Mouse (Mus musculus) ES-E14 (cell line): Measurements from ENCODE around the gene Olfr137. TPM values are rescaled to one million over a fixed set of nuclear protein-coding genes. Genes with fewer than 3 reads are reported as not detected.

ENCODE experiments used
- DNase-seq: peaks from one replicate; pipeline ENCODE4 v3.0.0-alpha.2; 2013; ENCODE audit warnings: low read depth, low spot score
- H3K27ac ChIP-seq: 2 replicates; pipeline ENCODE4 v1.5.1; 2012; ENCODE audit warnings: low read depth, mild to moderate bottlenecking, low read length, moderate library complexity, mixed read lengths; ENCODE audit not compliant: poor library complexity, insufficient read depth, severe bottlenecking
- H3K36me3 ChIP-seq: 2 replicates; pipeline ENCODE4 v1.6.1; 2012; ENCODE audit warnings: mild to moderate bottlenecking, low read length, moderate library complexity, mixed read lengths; ENCODE audit not compliant: control insufficient read depth, poor library complexity, insufficient read depth, severe bottlenecking
- H3K4me1 ChIP-seq, 2 experiments: fragments of 150-350 bp in 1 of 2; sonication (generic) in 1 of 2; 2 replicates each; pipeline ENCODE4 v1.6.1; 2012; ENCODE audit warnings: low read length in 2 of 2, mild to moderate bottlenecking in 1 of 2, mixed read lengths in 1 of 2; ENCODE audit not compliant: control insufficient read depth in 2 of 2, insufficient read depth in 2 of 2, poor library complexity in 1 of 2
- H3K4me3 ChIP-seq, 2 experiments: fragments of 150-350 bp in 1 of 2; sonication (generic) in 1 of 2; 2 replicates each; pipeline ENCODE4 v1.5.1; 2012; ENCODE audit warnings: low read length in 2 of 2, low read depth in 1 of 2, mild to moderate bottlenecking in 1 of 2, mixed read lengths in 1 of 2; ENCODE audit not compliant: insufficient read depth in 1 of 2, poor library complexity in 1 of 2, severe bottlenecking in 1 of 2
- H3K9ac ChIP-seq: 2 replicates; pipeline ENCODE4 v1.6.1; 2012; ENCODE audit warnings: low read depth, mild to moderate bottlenecking, low read length, mixed read lengths; ENCODE audit not compliant: poor library complexity, insufficient read depth, severe bottlenecking
- H3K9me3 ChIP-seq: fragments of 150-350 bp; sonication (generic); 2 replicates; pipeline ENCODE4 v1.6.1; 2012; ENCODE audit warnings: low read depth, mild to moderate bottlenecking, low read length; ENCODE audit not compliant: control insufficient read depth, insufficient read depth
- CHD2 ChIP-seq: IDR thresholded peaks from 2 replicates; pipeline ENCODE4 v1.6.1; 2014; ENCODE audit warnings: mild to moderate bottlenecking, low read depth, low read length, inconsistent platforms
- HCFC1 ChIP-seq: IDR thresholded peaks from 2 replicates; pipeline ENCODE4 v1.6.1; 2012; ENCODE audit warnings: low read length, inconsistent platforms, borderline replicate concordance; ENCODE audit not compliant: insufficient read depth
- MAFK ChIP-seq: IDR thresholded peaks from 2 replicates; pipeline ENCODE4 v1.6.1; 2014; ENCODE audit warnings: mild to moderate bottlenecking, low read depth, low read length, inconsistent platforms; ENCODE audit not compliant: insufficient read depth
- ZC3H11A ChIP-seq: IDR thresholded peaks from 2 replicates; pipeline ENCODE4 v1.6.1; 2012; ENCODE audit warnings: low read depth, mild to moderate bottlenecking, inconsistent platforms, low read length, borderline replicate concordance
- ZNF384 ChIP-seq: IDR thresholded peaks from 2 replicates; pipeline ENCODE4 v1.6.1; 2012; ENCODE audit warnings: low read depth, low read length, inconsistent platforms
- in situ Hi-C, 2 experiments: fragments of 600-800 bp; cut with MboI; formaldehyde crosslinking; loops; one replicate each; pipeline ENCODE4 v1.15.1; 2025; ENCODE audit warnings: low sequenced_read_pairs in 2 of 2, inconsistent platforms in 1 of 2; ENCODE audit not compliant: unreplicated experiment in 2 of 2
- total RNA-seq: library from RNA; depleted of rRNA; stranded (reverse); fragments of 300-350 nt; gene quantifications from 2 replicates; pipeline ENCODE4 v1.2.3, GENCODE M21; 2012; rRNA removed

Olfr137 gene
- total RNA-seq, result not detected in 2 replicates

DNA sequence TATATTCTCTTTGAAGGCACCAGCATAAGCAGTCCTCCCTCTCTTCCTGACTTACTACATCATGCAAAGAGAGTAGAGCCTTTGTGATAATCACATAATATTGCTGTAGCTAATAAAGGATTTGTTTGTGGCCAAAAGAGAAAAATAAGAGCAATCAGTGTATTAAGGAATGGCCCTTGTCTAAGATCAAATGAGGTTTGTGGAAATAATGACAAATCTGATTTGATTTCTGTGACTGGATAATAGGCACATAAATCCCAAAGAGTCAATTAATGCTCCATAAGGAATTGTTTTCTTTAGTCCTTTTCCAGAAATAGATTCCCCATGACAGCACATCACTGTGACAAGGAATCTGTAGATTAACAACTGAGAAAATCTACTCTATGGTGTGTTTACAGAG lies at the start of gene Olfr137:
Gene Olfr137 (minus strand): TSS at position 101 of the 400 bp plus-strand sequence.
- no peak within 1 kb of the TSS for H3K27ac ChIP-seq
- no peaks in the 10 kb centered on the region for H3K9me3 ChIP-seq
- H3K4me1 ChIP-seq, result no peaks in the 10 kb centered on the region
- no peak within 1 kb of the TSS for H3K9ac ChIP-seq
- no peak for DNase-seq
- TF ChIP-seq CHD2, result no peak
- in situ Hi-C loops, result no loop called here
- H3K36me3 ChIP-seq, result no peaks in the 10 kb centered on the region
- H3K4me3 ChIP-seq, result no peak within 1 kb of the TSS

DNA sequence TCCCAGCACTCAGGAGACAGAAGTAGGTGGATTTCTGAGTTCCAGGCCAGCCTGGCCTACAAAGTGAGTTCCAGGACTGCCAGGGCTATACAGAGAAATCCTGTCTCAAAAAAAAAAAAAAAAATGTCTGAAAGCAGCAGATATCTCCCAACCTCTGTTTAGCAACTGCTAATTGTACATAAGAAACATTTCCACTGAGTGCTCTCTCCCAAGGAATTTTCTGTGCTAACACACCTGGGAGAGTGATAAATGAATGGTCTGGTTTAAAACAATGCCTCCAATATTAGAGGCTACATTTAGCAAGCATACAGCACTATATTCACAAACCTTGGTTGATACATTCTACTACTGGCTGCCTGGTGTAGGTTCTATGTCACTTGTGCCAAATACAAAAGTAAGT lies 22.2 kb upstream of the Olfr137 start, which contains the start of gene Olfr136:
Gene Olfr136 (plus strand): TSS at position 301 of the 400 bp plus-strand sequence.
- DNase-seq, result no peak
- TF ChIP-seq ZNF384 (no peak), CHD2 (no peak), ZC3H11A (no peak)
- Histone ChIP-seq H3K9me3 (no peaks in the 10 kb centered on the region), H3K9ac (no peak within 1 kb of the TSS), H3K36me3 (no peaks in the 10 kb centered on the region), H3K4me3 (no peak within 1 kb of the TSS), H3K27ac (no peak within 1 kb of the TSS), H3K4me1 (no peaks in the 10 kb centered on the region)
- in situ Hi-C loops, result no loop called here

DNA sequence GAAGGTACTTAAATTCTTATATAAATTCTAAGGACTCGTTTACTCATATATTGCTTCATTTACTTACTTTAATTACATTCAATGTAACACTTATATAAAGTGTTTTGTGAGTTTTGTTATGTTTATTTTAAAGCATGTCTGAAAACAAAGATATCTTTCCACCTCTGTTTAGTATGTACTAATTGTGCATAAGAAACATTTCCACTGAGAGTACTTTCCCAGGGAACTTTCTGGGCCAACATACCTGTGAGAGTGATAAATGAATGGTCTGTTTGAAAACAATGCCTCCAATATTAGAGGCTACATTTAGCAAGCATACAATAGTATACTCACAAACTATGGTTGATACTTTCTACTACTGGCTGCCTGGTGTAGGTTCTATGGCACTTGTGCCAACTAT lies 46.6 kb downstream of the Olfr137 start, which contains the start of gene Olfr138:
Gene Olfr138 (plus strand): TSS at position 301 of the 400 bp plus-strand sequence.
- Histone ChIP-seq H3K9ac (no peak within 1 kb of the TSS), H3K4me1 (no peaks in the 10 kb centered on the region), H3K9me3 (no peaks in the 10 kb centered on the region), H3K27ac (no peak within 1 kb of the TSS), H3K36me3 (no peaks in the 10 kb centered on the region), H3K4me3 (no peak within 1 kb of the TSS)
- DNase-seq, result no peak
- in situ Hi-C loops, result no loop called here
- TF ChIP-seq HCFC1 (no peak), MAFK (no peak), ZC3H11A (no peak), CHD2 (no peak), ZNF384 (no peak)

Other genes with a start within 250 kb of the Olfr137 start
- gene Olfr129, start 247.5 kb downstream of the Olfr137 start, total RNA-seq, result not detected in 2 replicates
- gene Olfr130, start 243.6 kb downstream of the Olfr137 start, total RNA-seq, result not detected in 2 replicates
- gene Olfr131, start 218.9 kb downstream of the Olfr137 start, total RNA-seq, result not detected in 2 replicates
- not detected in 2 replicates for gene Olfr132, start 173.0 kb downstream of the Olfr137 start, total RNA-seq
- not detected in 2 replicates for gene Olfr133, start 162.3 kb downstream of the Olfr137 start, total RNA-seq
- not detected in 2 replicates for gene Olfr134, start 136.2 kb downstream of the Olfr137 start, total RNA-seq
- not detected in 2 replicates for gene Olfr135, start 103.2 kb downstream of the Olfr137 start, total RNA-seq
- not detected in 2 replicates for gene Olfr138, start 46.5 kb downstream of the Olfr137 start, total RNA-seq
- gene Olfr136, start 22.3 kb upstream of the Olfr137 start, total RNA-seq, result not detected in 2 replicates
- gene Esp36, start 112.6 kb upstream of the Olfr137 start, total RNA-seq, result not detected in 2 replicates
- not detected in 2 replicates for gene Esp34, start 246.6 kb upstream of the Olfr137 start, total RNA-seq